12 mouse cellular contexts compared by ENCODE assay signal in genomic region chr9:68759324-68759723, GRCm38 (mm10).
DNase-seq lines count a peak whose midpoint lies in the region; ATAC-seq and TF ChIP-seq lines count a peak whose summit lies in the region.
"Had no signal": no experiment of that assay in that cellular context is flagged by ENCODE, and none has a peak within 500 bp of the region (broad histone marks: within the 10 kb centered on the region; RNA-seq: fewer than 3 reads in every experiment).

No protein-coding gene starts in this region.

- H3K36me3 ChIP-seq in intestine, postnatal 0 days (ENCODE audit: control insufficient read depth, insufficient read depth): no peaks in the 10 kb centered on the region
- no peaks in the 10 kb centered on the region for H3K36me3 ChIP-seq in intestine, embryonic 16.5 days (ENCODE audit: control insufficient read depth, insufficient read depth, low read length)
- H3K36me3 ChIP-seq in stomach, postnatal 0 days (ENCODE audit: control insufficient read depth, insufficient read depth, low read length): no peaks in the 10 kb centered on the region
- H3K36me3 ChIP-seq: embryonic facial prominence, embryonic 15.5 days; G1E; intestine, embryonic 15.5 days; liver, embryonic 13.5 days had no signal

- H3K4me1 ChIP-seq in intestine, postnatal 0 days (replicated peaks; ENCODE audit: control insufficient read depth, insufficient read depth, low read length): no peaks in the 10 kb centered on the region
- H3K4me1 ChIP-seq in intestine, embryonic 16.5 days (ENCODE audit: control insufficient read depth, insufficient read depth, low read length): no peaks in the 10 kb centered on the region; the same call in 1 of the 2 replicates
- no peaks in the 10 kb centered on the region for H3K4me1 ChIP-seq in stomach, postnatal 0 days (replicated peaks; ENCODE audit: control insufficient read depth, insufficient read depth)
- H3K4me1 ChIP-seq: liver, embryonic 13.5 days had no signal

- H3K4me3 ChIP-seq in intestine, postnatal 0 days (ENCODE audit: low read depth, low read length): no peak overlapping the region
- H3K4me3 ChIP-seq in intestine, embryonic 16.5 days (ENCODE audit: low read length): no peak overlapping the region
- H3K4me3 ChIP-seq in stomach, postnatal 0 days (ENCODE audit: low read depth, low read length): no peak overlapping the region
- H3K4me3 ChIP-seq: embryonic facial prominence, embryonic 15.5 days; intestine, embryonic 15.5 days; liver, embryonic 13.5 days had no signal

- WGBS in intestine, postnatal 0 days: 77% methylated on average over 8 of the region's 8 CpGs
- 74% methylated on average over 8 of the region's 8 CpGs for WGBS in intestine, embryonic 16.5 days
- WGBS in stomach, postnatal 0 days: 79% methylated on average over 8 of the region's 8 CpGs

- H3K27ac ChIP-seq in intestine, postnatal 0 days (ENCODE audit: low read depth, low read length): no peak overlapping the region
- H3K27ac ChIP-seq in intestine, embryonic 16.5 days (ENCODE audit: low read length): no peak overlapping the region
- H3K27ac ChIP-seq in stomach, postnatal 0 days (replicated peaks): no peak overlapping the region
- H3K27ac ChIP-seq: embryonic facial prominence, embryonic 15.5 days; intestine, embryonic 15.5 days; liver, embryonic 13.5 days had no signal

- TF ChIP-seq EP300 in stomach, postnatal 0 days (optimal IDR thresholded peaks at IDR 0.05): no peak

- H3K9me3 ChIP-seq in intestine, postnatal 0 days (ENCODE audit: control insufficient read depth): no peaks in the 10 kb centered on the region
- H3K9me3 ChIP-seq in intestine, embryonic 16.5 days (ENCODE audit: control insufficient read depth, low read length): no peaks in the 10 kb centered on the region
- no peaks in the 10 kb centered on the region for H3K9me3 ChIP-seq in stomach, postnatal 0 days (ENCODE audit: control insufficient read depth, low read length)
- H3K9me3 ChIP-seq: embryonic facial prominence, embryonic 15.5 days; intestine, embryonic 15.5 days; liver, embryonic 13.5 days had no signal

- peak; percentile 60 for TF ChIP-seq CTCF in intestine, postnatal 0 days (IDR thresholded peaks at IDR 0.05; ENCODE audit: low read depth)
- peak; percentile 61 for TF ChIP-seq CTCF in stomach, postnatal 0 days (IDR thresholded peaks at IDR 0.05; ENCODE audit: low read depth)

- H3K27me3 ChIP-seq in intestine, postnatal 0 days (replicated peaks; ENCODE audit: control insufficient read depth, insufficient read depth, low read length): no peaks in the 10 kb centered on the region
- H3K27me3 ChIP-seq in intestine, embryonic 16.5 days (replicated peaks; ENCODE audit: control insufficient read depth, insufficient read depth, low read length): no peaks in the 10 kb centered on the region
- H3K27me3 ChIP-seq in stomach, postnatal 0 days (ENCODE audit: control insufficient read depth, insufficient read depth, low read length): no peaks in the 10 kb centered on the region
- H3K27me3 ChIP-seq: embryonic facial prominence, embryonic 15.5 days; intestine, embryonic 15.5 days; liver, embryonic 13.5 days had no signal

- no peak overlapping the region for H3K9ac ChIP-seq in intestine, postnatal 0 days (ENCODE audit: low read depth, low read length)
- H3K9ac ChIP-seq in intestine, embryonic 16.5 days (ENCODE audit: low read depth, low read length): no peak overlapping the region
- no peak overlapping the region for H3K9ac ChIP-seq in stomach, postnatal 0 days (ENCODE audit: low read length)
- H3K9ac ChIP-seq: embryonic facial prominence, embryonic 15.5 days; intestine, embryonic 15.5 days; liver, embryonic 13.5 days had no signal

- no peak for ATAC-seq in intestine, postnatal 0 days
- ATAC-seq in intestine, embryonic 16.5 days: no peak
- ATAC-seq in stomach, postnatal 0 days (ENCODE audit: low FRiP score, low TSS enrichment): no peak
- no peak for ATAC-seq in erythroblast, adult 5-6 weeks (replicated peaks; ENCODE audit: low FRiP score, poor library complexity, severe bottlenecking)
- ATAC-seq: intestine, embryonic 15.5 days had no signal

- no peak overlapping the region for H3K4me2 ChIP-seq in intestine, postnatal 0 days (replicated peaks; ENCODE audit: low read depth)
- H3K4me2 ChIP-seq in intestine, embryonic 16.5 days (ENCODE audit: low read depth, low read length): no peak overlapping the region
- H3K4me2 ChIP-seq in stomach, postnatal 0 days (replicated peaks; ENCODE audit: low read depth): no peak overlapping the region
- H3K4me2 ChIP-seq: embryonic facial prominence, embryonic 15.5 days; intestine, embryonic 15.5 days; liver, embryonic 13.5 days had no signal

- DNase-seq in lung, postnatal 10 days: peak; percentile 6
- DNase-seq in lung, postnatal 36 days: no peak
- peak; percentile 29 for DNase-seq in WW6 (ENCODE audit: low read depth, low spot score)
- DNase-seq in stomach, postnatal 0 days (ENCODE audit: low spot score): no peak
- DNase-seq: heart, postnatal 10 days; liver, embryonic 13.5 days had no signal

Comparison
In these comparisons a context has a peak if more than half of its experiments do, and no peak if none do; other contexts are left out.
1. DNase-seq: peak in lung, postnatal 10 days (single experiment) and WW6 (single experiment); none in lung, postnatal 36 days (single experiment) and stomach, postnatal 0 days (single experiment).